Mouse (Mus musculus) heart, adult 2 months (tissue): ENCODE results near the gene Vars.

Source experiments
- CTCF ChIP-seq: fragments of 200-600 bp; IDR thresholded peaks from 2 replicates; pipeline ENCODE4 v1.8.1; 2022; ENCODE audit warnings: antibody characterized with exemption, mild to moderate bottlenecking, moderate library complexity
- EP300 ChIP-seq: fragments of 200-500 bp; IDR thresholded peaks from 2 replicates; pipeline ENCODE4 v1.6.1; 2011; ENCODE audit warnings: low read depth, low read length, control low read depth; ENCODE audit not compliant: insufficient read depth
- POLR2A ChIP-seq: fragments of 200-500 bp; IDR thresholded peaks from 2 replicates; pipeline ENCODE4 v1.6.1; 2011; ENCODE audit warnings: mild to moderate bottlenecking, low read depth, low read length, control low read depth; ENCODE audit not compliant: insufficient read depth

DNA sequence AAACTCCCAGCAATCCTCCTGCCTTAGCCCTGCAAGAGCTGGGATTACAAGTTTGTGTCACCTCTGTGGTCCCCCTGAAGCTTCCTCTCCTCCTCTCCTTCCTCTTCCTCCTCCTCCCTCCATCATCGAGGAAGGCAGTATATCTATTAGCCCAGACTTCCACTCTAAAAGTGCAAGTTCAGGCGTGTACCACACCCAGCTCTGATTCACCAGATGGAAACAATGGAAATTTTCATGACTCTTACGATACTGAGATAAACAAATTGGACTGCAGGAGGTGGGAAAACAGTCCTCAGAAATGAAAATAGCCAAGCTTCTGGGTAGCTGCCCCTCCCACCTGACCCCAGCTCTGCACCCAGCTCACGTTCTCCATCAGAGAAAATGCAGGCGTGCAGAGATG is 35.2 kb upstream of the Vars start:
- TF ChIP-seq EP300: no peak
- no peak for TF ChIP-seq CTCF
- TF ChIP-seq POLR2A: no peak
